Comparison of ENCODE assay signal across 8 mouse cellular contexts in genomic region chr1:132417319-132418251, GRCm38 (mm10). TPM values are rescaled to one million over a fixed set of nuclear protein-coding genes. Genes with fewer than 3 reads are reported as not detected.
A peak's percentile ranks its signal among the peaks of the same experiment; 100 is the strongest.
DNase-seq lines count a peak whose midpoint lies in the region; ATAC-seq and TF ChIP-seq lines count a peak whose summit lies in the region.

Gene Dstyk, plus strand, starts transcription at chr1:132417555.

- intact Hi-C loops in gastrocnemius, adult 2 months (cut with DNase I): loop anchor here (2.0 kb wide), 3 partner anchors 27 to 59 kb away; partner anchors contain the start of genes Rbbp5 and Tmcc2
- intact Hi-C loops in left cerebral cortex, adult 2 months (cut with DNase I): loop anchor here (1.0 to 2.0 kb wide), 2 partner anchors 26 to 51 kb away; partner anchors contain the start of gene Tmcc2

- peak; percentile 69 for TF ChIP-seq CTCF in gastrocnemius, adult 2 months (IDR thresholded peaks at IDR 0.05)
- TF ChIP-seq CTCF in hindbrain, postnatal 0 days (IDR thresholded peaks at IDR 0.05; ENCODE audit: low read depth): peak; percentile 41
- peak; percentile 55 for TF ChIP-seq CTCF in left cerebral cortex, adult 2 months (IDR thresholded peaks at IDR 0.05)

- peak within 1 kb of the TSS; percentile 93 for H3K27ac ChIP-seq in gastrocnemius, adult 2 months
- H3K27ac ChIP-seq in hindbrain, postnatal 0 days: peak within 1 kb of the TSS; percentile 91
- H3K27ac ChIP-seq in left cerebral cortex, adult 2 months: peak within 1 kb of the TSS; percentile 95

- WGBS in hindbrain, postnatal 0 days: under 1% methylated on average over 84 of the region's 85 CpGs

- no peaks in the 10 kb centered on the region for H3K9me3 ChIP-seq in hindbrain, postnatal 0 days (ENCODE audit: low read length)

- DNase-seq in ZHBTc4 (ENCODE audit: low read depth, low spot score): peak; percentile 98
- peak; percentile 97 for DNase-seq in gastrocnemius, adult 2 months
- DNase-seq in hindbrain, postnatal 0 days (ENCODE audit: low spot score): peak; percentile 97
- DNase-seq in left cerebral cortex, adult 2 months (ENCODE audit: extremely low spot score in 1 of 2, low spot score in 2 of 2): peak; percentile 86 to 91
- DNase-seq in right cerebral cortex, adult 2 months (ENCODE audit: low spot score in 2 of 2): peak; percentile 91 to 93
- peak; percentile 95 for DNase-seq in urinary bladder, postnatal 14 days (ENCODE audit: low spot score)

- no peaks in the 10 kb centered on the region for H3K36me3 ChIP-seq in hindbrain, postnatal 0 days (ENCODE audit: insufficient read depth, low read length)

- peak within 1 kb of the TSS; percentile 82 for H3K4me3 ChIP-seq in gastrocnemius, adult 2 months
- H3K4me3 ChIP-seq in hindbrain, postnatal 0 days (ENCODE audit: low read length): peak within 1 kb of the TSS; percentile 82
- peak within 1 kb of the TSS; percentile 95 for H3K4me3 ChIP-seq in left cerebral cortex, adult 2 months

- H3K4me1 ChIP-seq in hindbrain, postnatal 0 days (ENCODE audit: insufficient read depth, low read length): peaks cover 16% of the 10 kb centered on the region

- peak within 1 kb of the TSS; percentile 77 for H3K9ac ChIP-seq in hindbrain, postnatal 0 days (replicated peaks; ENCODE audit: low read length)

- H3K4me2 ChIP-seq in hindbrain, postnatal 0 days (ENCODE audit: low read depth, low read length): peak within 1 kb of the TSS; percentile 82

- H3K27me3 ChIP-seq in hindbrain, postnatal 0 days (ENCODE audit: insufficient read depth, low read length): no peaks in the 10 kb centered on the region

- ATAC-seq in common myeloid progenitor, adult 5-6 weeks (replicated peaks; ENCODE audit: low read depth, poor library complexity, severe bottlenecking): peak; percentile 87
- ATAC-seq in hindbrain, postnatal 0 days: peak; percentile 98
- ATAC-seq in megakaryocyte, adult 5-6 weeks (ENCODE audit: poor library complexity, severe bottlenecking): peak; percentile 89

RNA-seq across cellular contexts. Expression of gene Dstyk, which starts in this region (rescaled TPM):
- 16.2 and 25.7 TPM in 2 replicates for total RNA-seq in common myeloid progenitor, adult 5-6 weeks (2017)
- total RNA-seq in gastrocnemius, adult 2 months (2021): 10 to 100 TPM in 1 of 2 experiments, 1 to 10 TPM in 1; 9.7 to 11.1 TPM
- 21.3 and 31.8 TPM in 2 replicates for total RNA-seq in hindbrain, postnatal 0 days (2014; rRNA removed)
- polyA plus RNA-seq in hindbrain, postnatal 0 days (2015; fragmentation: Nextera tagmentation; extraction: Ambion mirVana): 5.7 and 6.2 TPM in 2 replicates
- total RNA-seq in left cerebral cortex, adult 2 months (2021): 10 to 100 TPM; 44.9 to 45.5 TPM
- total RNA-seq in megakaryocyte, adult 5-6 weeks (2015): 17.2 and 19.5 TPM in 2 replicates
- total RNA-seq in megakaryocyte, adult 5-6 weeks (2017): 24.8 and 36.6 TPM in 2 replicates

Comparison
In these comparisons a context has a peak if more than half of its experiments do, and no peak if none do; other contexts are left out.
1. Peak in every context shown above with its lines: DNase-seq, ATAC-seq, H3K4me3 ChIP-seq and H3K27ac ChIP-seq.